Mouse (Mus musculus) forebrain, embryonic 15.5 days (tissue): ENCODE data around the gene Mboat7. TPM values are rescaled to one million over a fixed set of nuclear protein-coding genes. Genes with fewer than 3 reads are reported as not detected.

ENCODE experiments used
- ATAC-seq: fragments of 200-750 bp; cut with Nextera tagmentation; replicated peaks from 2 replicates; pipeline ENCODE4 v1.8.0; 2017; ENCODE audit warnings: mild to moderate bottlenecking, moderate TSS enrichment, moderate library complexity
- H3K27ac ChIP-seq: fragments of 300-500 bp; sonication (generic); replicated peaks from 2 replicates; pipeline ENCODE4 v1.5.1; 2015; ENCODE audit warnings: mild to moderate bottlenecking, inconsistent platforms
- H3K27me3 ChIP-seq: fragments of 300-500 bp; sonication (generic); 2 replicates; pipeline ENCODE4 v1.6.1; 2015; ENCODE audit warnings: inconsistent platforms
- H3K36me3 ChIP-seq: fragments of 300-500 bp; sonication (generic); 2 replicates; pipeline ENCODE4 v1.6.1; 2015; ENCODE audit warnings: mild to moderate bottlenecking, inconsistent platforms
- H3K4me1 ChIP-seq: fragments of 300-500 bp; sonication (generic); 2 replicates; pipeline ENCODE4 v1.6.1; 2015; ENCODE audit warnings: inconsistent platforms
- H3K4me2 ChIP-seq: fragments of 300-500 bp; sonication (generic); replicated peaks from 2 replicates; pipeline ENCODE4 v1.6.1; 2015; ENCODE audit warnings: mild to moderate bottlenecking, inconsistent platforms
- H3K4me3 ChIP-seq: fragments of 300-500 bp; sonication (generic); 2 replicates; pipeline ENCODE4 v1.5.1; 2015; ENCODE audit warnings: mild to moderate bottlenecking, inconsistent platforms
- H3K9ac ChIP-seq: fragments of 300-500 bp; sonication (generic); replicated peaks from 2 replicates; pipeline ENCODE4 v1.6.1; 2015; ENCODE audit warnings: mild to moderate bottlenecking, inconsistent platforms
- H3K9me3 ChIP-seq: fragments of 300-500 bp; sonication (generic); 2 replicates; pipeline ENCODE4 v1.6.1; 2016; ENCODE audit warnings: inconsistent platforms
- WGBS: fragments of 180-500 bp; shearing (Covaris S2); methylation state at CpG from one replicate; pipeline ENCODE4 v1.1.7; 2015; ENCODE audit warnings: mixed read lengths; 5-methylcytosine and 5-hydroxymethylcytosine counted together
- microRNA-seq: library from miRNA; unstranded; fragments of <30 nt; microRNA quantifications from one replicate; pipeline ENCODE4, GENCODE M21; 2016
- polyA plus RNA-seq: library from polyadenylated mRNA; unstranded; fragments of >200 nt; fragmentation: Nextera tagmentation; extraction: Ambion mirVana; gene quantifications from 2 replicates; pipeline ENCODE4 v1.2.1, GENCODE M21; 2015

The Mboat7 gene
- polyA plus RNA-seq, 1 experiment from 2014 or later, result 66.7 TPM

DNA sequence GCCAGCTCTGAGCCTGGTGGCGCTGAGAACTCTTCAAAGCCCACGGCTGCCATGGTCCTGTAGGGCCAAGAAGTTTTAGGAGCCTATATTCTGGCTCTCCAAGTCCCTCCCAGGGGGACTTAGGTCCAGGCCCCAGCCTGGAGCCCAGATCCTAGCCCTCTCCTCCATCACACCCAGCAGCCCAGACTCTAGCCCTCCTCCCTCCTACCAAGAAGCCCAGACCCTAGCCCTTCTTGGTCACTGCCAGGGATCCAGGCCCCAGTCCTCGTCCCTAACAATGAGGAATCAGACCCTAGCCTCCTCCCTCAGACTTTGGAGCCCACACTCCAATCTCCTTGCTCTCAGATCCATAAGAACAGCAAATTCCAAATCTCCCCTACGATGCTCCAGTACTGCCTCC is 64.3 kb downstream of the Mboat7 start:
- 33% methylated on average over 4 of the region's 4 CpGs for WGBS
- Histone ChIP-seq H3K4me1 (peaks cover 30% of the 10 kb centered on the region), H3K9ac (peak overlapping the region; percentile 82), H3K27me3 (no peaks in the 10 kb centered on the region), H3K27ac (peak overlapping the region; percentile 86), H3K4me2 (peak overlapping the region; percentile 97), H3K9me3 (no peaks in the 10 kb centered on the region), H3K4me3 (peak overlapping the region; percentile 88), H3K36me3 (peaks cover 18% of the 10 kb centered on the region)
- peak; percentile 60 for ATAC-seq

Small RNA genes within 50 kb of the gene (microRNA-seq; reads per million reads assigned to microRNA genes)
- gene Mir3572, result 2.9 reads per million, percentile 6 among the genes with 10 or more reads in this experiment

Other genes starting within 250 kb of the Mboat7 start
- gene Tarm1, start 190.9 kb downstream of the Mboat7 start, polyA plus RNA-seq, result not detected in 2 replicates
- gene Oscar, start 77.4 kb downstream of the Mboat7 start, polyA plus RNA-seq, result 0.31 and 0.40 TPM in 2 replicates
- 378 and 431 TPM in 2 replicates for gene Ndufa3, start 76.2 kb downstream of the Mboat7 start, polyA plus RNA-seq
- gene Tfpt, start 63.6 kb downstream of the Mboat7 start, polyA plus RNA-seq, result 33.8 and 37.4 TPM in 2 replicates
- 108 TPM in 2 replicates for gene Prpf31, start 63.5 kb downstream of the Mboat7 start, polyA plus RNA-seq
- gene Cnot3, start 48.3 kb downstream of the Mboat7 start, polyA plus RNA-seq, result 49.5 and 51.7 TPM in 2 replicates
- 15.7 and 16.5 TPM in 2 replicates for gene Leng1, start 27.7 kb downstream of the Mboat7 start, polyA plus RNA-seq
- 2.6 and 3.1 TPM in 2 replicates for gene Tmc4, start 16.0 kb downstream of the Mboat7 start, polyA plus RNA-seq
- gene Tsen34, start 660 bp downstream of the Mboat7 start, polyA plus RNA-seq, result 247 and 254 TPM in 2 replicates
- 995 and 1,054 TPM in 2 replicates for gene Rps9, start 10.5 kb upstream of the Mboat7 start, polyA plus RNA-seq
- gene Pirb, start 26.9 kb upstream of the Mboat7 start, polyA plus RNA-seq, result 0.27 and 0.33 TPM in 2 replicates
- gene Gm15448, start 132.2 kb upstream of the Mboat7 start, polyA plus RNA-seq, result not detected in 2 replicates
- not detected in 2 replicates for gene Pira2, start 151.5 kb upstream of the Mboat7 start, polyA plus RNA-seq
- not detected in 2 replicates for gene Gm14548, start 204.6 kb upstream of the Mboat7 start, polyA plus RNA-seq
- gene Lilra6, start 222.0 kb upstream of the Mboat7 start, polyA plus RNA-seq, result not detected in 2 replicates